Comparison of ENCODE assay signal across 8 mouse cellular contexts in the genomic region with DNA sequence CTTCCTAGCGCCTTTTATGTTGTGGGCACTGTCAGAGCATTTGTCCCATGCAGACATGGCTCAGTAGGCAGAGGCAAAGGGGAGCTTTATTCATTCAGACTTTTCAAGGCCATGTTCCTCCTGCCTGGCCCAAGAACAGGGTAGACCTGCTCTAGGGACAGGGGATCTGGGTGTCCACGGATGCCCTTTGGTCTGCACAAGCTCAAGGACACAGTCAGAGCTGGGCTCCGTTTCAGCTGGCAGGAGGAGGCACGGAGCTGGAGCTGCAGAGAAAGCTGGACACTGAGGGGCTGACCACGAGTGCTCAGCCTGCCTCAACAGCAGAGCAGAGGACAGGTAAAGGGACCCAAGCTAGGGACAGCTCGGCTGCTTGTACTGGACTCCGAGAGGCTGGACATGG. TPM values are rescaled to one million over a fixed set of nuclear protein-coding genes. Genes with fewer than 3 reads are reported as not detected.
A peak's percentile ranks its signal among the peaks of the same experiment; 100 is the strongest.
DNase-seq lines count a peak whose midpoint lies in the region.

No protein-coding gene starts in this region.

- DNase-seq in kidney, adult 18-20 months = peak; percentile 71
- no peak for DNase-seq in kidney, postnatal 10 days
- DNase-seq in adrenal gland, postnatal 25 days = peak; percentile 74
- peak; percentile 65 for DNase-seq in heart, adult 8-10 months (ENCODE audit: low spot score)
- peak; percentile 65 for DNase-seq in kidney, postnatal 14 days
- DNase-seq in layer of hippocampus, adult 8-10 months (ENCODE audit: low spot score in 2 of 2) = no peak
- DNase-seq in retina, embryonic 14.5 days (ENCODE audit: low spot score) = no peak
- no peak for DNase-seq in lung, postnatal 36 days

RNA-seq across cellular contexts. Expression of a gene that starts 46.8 kb away (rescaled TPM):
- 13.5 and 18.4 TPM in 2 replicates for total RNA-seq in adrenal gland, postnatal 25 days (2021)
- 10 to 100 TPM; 55.8 to 74.3 (median 66.5) TPM for total RNA-seq in heart, adult 8-10 months (2022)
- 10 to 100 TPM; 61.6 to 69.8 (median 62.7) TPM for total RNA-seq in layer of hippocampus, adult 8-10 months (2022)

Comparison
In these comparisons a context has a peak if more than half of its experiments do, and no peak if none do; other contexts are left out.
1. DNase-seq: peak in kidney, adult 18-20 months (single experiment), adrenal gland, postnatal 25 days (single experiment), heart, adult 8-10 months (single experiment) and kidney, postnatal 14 days (single experiment); none in kidney, postnatal 10 days (single experiment), layer of hippocampus, adult 8-10 months (0 of 2), retina, embryonic 14.5 days (single experiment) and lung, postnatal 36 days (single experiment).